Mouse (Mus musculus) thymus, adult 2 months (tissue): ENCODE measurements around the gene Trip6. TPM values are rescaled to one million over a fixed set of nuclear protein-coding genes. Genes with fewer than 3 reads are reported as not detected.

Source experiments
- DNase-seq: peaks from one replicate; pipeline ENCODE4 v3.0.0; 2021
- H3K27ac ChIP-seq: fragments of 200-500 bp; 2 replicates; pipeline ENCODE4 v1.5.1; 2012; ENCODE audit warnings: low read length, control low read depth; ENCODE audit not compliant: control insufficient read depth, insufficient read depth
- H3K27me3 ChIP-seq: fragments of 200-500 bp; 2 replicates; pipeline ENCODE4 v1.6.1; 2012; ENCODE audit warnings: mild to moderate bottlenecking, low read length, moderate library complexity, mixed read lengths; ENCODE audit not compliant: control insufficient read depth, insufficient read depth
- H3K36me3 ChIP-seq: fragments of 200-500 bp; 2 replicates; pipeline ENCODE4 v1.6.1; 2012; ENCODE audit warnings: mild to moderate bottlenecking, low read length, moderate library complexity; ENCODE audit not compliant: control insufficient read depth, insufficient read depth
- H3K4me1 ChIP-seq: fragments of 200-500 bp; replicated peaks from 2 replicates; pipeline ENCODE4 v1.6.1; 2012; ENCODE audit warnings: low read length; ENCODE audit not compliant: control insufficient read depth, insufficient read depth
- H3K4me3 ChIP-seq: fragments of 200-500 bp; 2 replicates; pipeline ENCODE4 v1.5.1; 2012; ENCODE audit warnings: mild to moderate bottlenecking, low read length, control low read depth, moderate library complexity; ENCODE audit not compliant: control insufficient read depth, insufficient read depth
- CTCF ChIP-seq: fragments of 200-500 bp; IDR thresholded peaks from 2 replicates; pipeline ENCODE4 v1.5.1; 2012; ENCODE audit warnings: mild to moderate bottlenecking, control low read depth, low read length, moderate library complexity, borderline replicate concordance; ENCODE audit not compliant: control insufficient read depth, poor library complexity, insufficient read depth; ENCODE audit errors: extremely low read depth
- POLR2A ChIP-seq: fragments of 200-500 bp; IDR thresholded peaks from 2 replicates; pipeline ENCODE4 v1.6.1; 2012; ENCODE audit warnings: mild to moderate bottlenecking, low read length, control low read depth, moderate library complexity; ENCODE audit not compliant: control insufficient read depth, poor library complexity, insufficient read depth; ENCODE audit errors: extremely low read depth
- WGBS: fragments of 180-500 bp; shearing (Covaris S2); methylation state at CpG from one replicate; pipeline ENCODE4 v1.1.7; 2018; 5-methylcytosine and 5-hydroxymethylcytosine counted together
- polyA plus RNA-seq: library from polyadenylated mRNA; depleted of rRNA; stranded (reverse); fragments of >200 nt; gene quantifications from 2 replicates; pipeline ENCODE4 v1.2.3, GENCODE M21; 2012; rRNA removed

The Trip6 gene
- polyA plus RNA-seq, 1 experiment, result 28.0 TPM

GRCm38 (mm10) chr5:137268131-137268910, 45.9 kb downstream of the Trip6 start:
- H3K4me3 ChIP-seq, result peak overlapping the region; percentile 41
- 2% methylated on average over 18 of the region's 18 CpGs for WGBS
- no peaks in the 10 kb centered on the region for H3K36me3 ChIP-seq
- H3K27ac ChIP-seq, result peak overlapping the region; percentile 41; the same call in 1 of the 2 replicates
- H3K27me3 ChIP-seq, result no peaks in the 10 kb centered on the region
- TF ChIP-seq CTCF, result no peak
- TF ChIP-seq POLR2A, result no peak
- peaks cover 18% of the 10 kb centered on the region for H3K4me1 ChIP-seq
- DNase-seq, result peak; percentile 70

- Histone ChIP-seq H3K27me3 (no peaks in the 10 kb centered on the region), H3K36me3 (no peaks in the 10 kb centered on the region), H3K4me3 (no peak overlapping the region), H3K27ac (no peak overlapping the region), H3K4me1 (peaks cover 18% of the 10 kb centered on the region)
- WGBS, result 97% methylated on average over 11 of the region's 11 CpGs
- DNase-seq, result no peak
- TF ChIP-seq POLR2A, result no peak
- TF ChIP-seq CTCF, result no peak
Measured at GRCm38 (mm10) chr5:137264787-137265186, 49.4 kb downstream of the Trip6 start.

- no peak for DNase-seq
- H3K36me3 ChIP-seq, result no peaks in the 10 kb centered on the region
- no peaks in the 10 kb centered on the region for H3K27me3 ChIP-seq
- no peak overlapping the region for H3K27ac ChIP-seq
- no peak for TF ChIP-seq POLR2A
- 67% methylated on average over 14 of the region's 14 CpGs for WGBS
- no peak overlapping the region for H3K4me3 ChIP-seq
- peaks cover 18% of the 10 kb centered on the region for H3K4me1 ChIP-seq
Measured at GRCm38 (mm10) chr5:137263897-137264720, 50.1 kb downstream of the Trip6 start.

Other genes with a start within 250 kb of the Trip6 start
- gene Serpine1, start 242.1 kb downstream of the Trip6 start, polyA plus RNA-seq, result 3.1 and 4.1 TPM in 2 replicates
- 49.3 and 55.8 TPM in 2 replicates for gene Trim56, start 198.2 kb downstream of the Trip6 start, polyA plus RNA-seq
- gene Muc3, start 165.1 kb downstream of the Trip6 start, polyA plus RNA-seq, result 0.52 and 0.86 TPM in 2 replicates
- gene Muc3a, start 102.0 kb downstream of the Trip6 start, polyA plus RNA-seq, result 8.7 and 14.7 TPM in 2 replicates
- gene Ache, start 26.9 kb downstream of the Trip6 start, polyA plus RNA-seq, result 90.2 and 97.1 TPM in 2 replicates
- 41.1 and 44.1 TPM in 2 replicates for gene Ufsp1, start 19.8 kb downstream of the Trip6 start, polyA plus RNA-seq
- gene Srrt, start 6.7 kb downstream of the Trip6 start, polyA plus RNA-seq, result 432 and 434 TPM in 2 replicates
- 37.4 and 39.2 TPM in 2 replicates for gene Slc12a9, start 19.2 kb upstream of the Trip6 start, polyA plus RNA-seq
- gene Ephb4, start 35.7 kb upstream of the Trip6 start, polyA plus RNA-seq, result 9.2 and 10.4 TPM in 2 replicates
- 0.24 and 0.36 TPM in 2 replicates for gene Zan, start 162.7 kb upstream of the Trip6 start, polyA plus RNA-seq
- 65.5 and 68.7 TPM in 2 replicates for gene Pop7, start 188.1 kb upstream of the Trip6 start, polyA plus RNA-seq
- 83.9 and 84.3 TPM in 2 replicates for gene Gigyf1, start 204.1 kb upstream of the Trip6 start, polyA plus RNA-seq
- not detected in 2 replicates for gene Epo, start 218.8 kb upstream of the Trip6 start, polyA plus RNA-seq
- gene Gnb2, start 219.1 kb upstream of the Trip6 start, polyA plus RNA-seq, result 1,444 and 1,492 TPM in 2 replicates
- 0.20 TPM in 1 of 2 replicates, not detected in the other for gene Actl6b, start 239.1 kb upstream of the Trip6 start, polyA plus RNA-seq